20 mouse cellular contexts compared by ENCODE assay signal in the genomic region with DNA sequence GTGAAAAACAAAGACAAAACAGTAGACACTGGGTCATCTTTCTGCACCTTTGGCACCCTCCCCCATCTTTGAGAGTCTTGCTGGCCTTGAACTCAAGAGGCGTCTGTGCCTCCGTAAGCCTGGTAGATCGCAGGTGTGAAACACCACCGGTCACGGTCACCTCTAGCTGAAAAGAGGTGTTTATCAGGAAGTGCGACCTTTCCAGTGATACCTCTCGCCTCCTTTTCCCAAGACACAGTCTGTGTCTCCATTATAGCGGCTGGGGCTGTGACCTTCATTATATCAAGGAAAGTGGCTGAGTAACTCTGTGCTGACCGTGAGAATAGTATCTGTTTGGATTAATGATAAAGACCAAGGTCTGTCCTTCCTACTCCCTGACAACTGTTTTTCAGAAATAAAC.
"Had no signal": no experiment of that assay in that cellular context is flagged by ENCODE, and none has a peak within 500 bp of the region (broad histone marks: within the 10 kb centered on the region; RNA-seq: fewer than 3 reads in every experiment).

No protein-coding gene starts in this region.

- H3K9ac ChIP-seq: liver, embryonic 13.5 days; liver, embryonic 15.5 days; liver, postnatal 0 days; lung, embryonic 15.5 days; midbrain, embryonic 12.5 days; neural tube, embryonic 12.5 days; stomach, embryonic 15.5 days had no signal

- H3K27ac ChIP-seq: liver, embryonic 13.5 days; liver, embryonic 15.5 days; lung, embryonic 15.5 days; macrophage; midbrain, embryonic 12.5 days; neural tube, embryonic 12.5 days; stomach, embryonic 15.5 days; stomach, postnatal 0 days had no signal

- H3K27me3 ChIP-seq: liver, embryonic 13.5 days; liver, embryonic 15.5 days; lung, embryonic 15.5 days; megakaryocyte, embryonic 14.5 days; neural tube, embryonic 12.5 days; stomach, embryonic 15.5 days had no signal

- H3K4me3 ChIP-seq: liver, embryonic 13.5 days; liver, embryonic 15.5 days; lung, embryonic 15.5 days; megakaryocyte, embryonic 14.5 days; midbrain, embryonic 12.5 days; neural tube, embryonic 12.5 days; stomach, embryonic 15.5 days had no signal

- H3K4me2 ChIP-seq: liver, embryonic 11.5 days; liver, embryonic 13.5 days; liver, embryonic 15.5 days; lung, embryonic 15.5 days; midbrain, embryonic 12.5 days; neural tube, embryonic 12.5 days; stomach, embryonic 15.5 days had no signal

- ATAC-seq: liver, postnatal 0 days; lung, postnatal 0 days had no signal

- H3K4me1 ChIP-seq: liver, embryonic 13.5 days; liver, embryonic 15.5 days; lung, embryonic 15.5 days; midbrain, embryonic 12.5 days; neural tube, embryonic 12.5 days; stomach, embryonic 15.5 days had no signal

- DNase-seq: liver, embryonic 13.5 days; liver, postnatal 0 days; lung, adult 2 months; lung, postnatal 14 days; lung, postnatal 36 days; midbrain, embryonic 14.5 days; right cerebral cortex, postnatal 14 days; thymus, adult 2 months; thymus, postnatal 25 days; thymus, postnatal 4 days had no signal

- H3K9me3 ChIP-seq: liver, embryonic 13.5 days; liver, embryonic 15.5 days; lung, embryonic 15.5 days; megakaryocyte, embryonic 14.5 days; midbrain, embryonic 12.5 days; neural tube, embryonic 12.5 days; stomach, embryonic 15.5 days had no signal

- H3K36me3 ChIP-seq: liver, embryonic 13.5 days; liver, embryonic 15.5 days; lung, embryonic 15.5 days; midbrain, embryonic 12.5 days; neural tube, embryonic 12.5 days; stomach, embryonic 15.5 days had no signal
